Mouse (Mus musculus): Measurements from ENCODE around the gene Dffa. TPM values are rescaled to one million over a fixed set of nuclear protein-coding genes. Genes with fewer than 3 reads are reported as not detected.

Gene Dffa
- polyA plus RNA-seq, 1 experiment from 2014 or later: 34.2 TPM

GRCm38 (mm10) chr4:149062406-149063318, 41.3 kb upstream of the Dffa start:
- H3K9me3 ChIP-seq (replicated peaks; ENCODE audit: control insufficient read depth, low read length): no peaks in the 10 kb centered on the region
- no peaks in the 10 kb centered on the region for H3K27me3 ChIP-seq (ENCODE audit: control insufficient read depth, insufficient read depth, low read length)
- no peak overlapping the region for H3K27ac ChIP-seq (ENCODE audit: low read depth, low read length)
- no peaks in the 10 kb centered on the region for H3K36me3 ChIP-seq (ENCODE audit: control insufficient read depth, insufficient read depth, low read length)
- 59% methylated on average over 21 of the region's 21 CpGs for WGBS (ENCODE audit: insufficient replicate concordance)
- H3K9ac ChIP-seq (ENCODE audit: low read depth, low read length): no peak overlapping the region
- no peak overlapping the region for H3K4me2 ChIP-seq
- no peak overlapping the region for H3K4me3 ChIP-seq (ENCODE audit: low read depth, low read length)
- no peak for ATAC-seq (replicated peaks; ENCODE audit: insufficient number of reproducible peaks, low FRiP score, low TSS enrichment)
- H3K4me1 ChIP-seq (ENCODE audit: control insufficient read depth, insufficient read depth, low read length): peaks cover 30% of the 10 kb centered on the region

- WGBS (ENCODE audit: insufficient replicate concordance): 82% methylated on average over 23 of the region's 23 CpGs
- H3K36me3 ChIP-seq (ENCODE audit: control insufficient read depth, insufficient read depth, low read length): no peaks in the 10 kb centered on the region
- ATAC-seq (replicated peaks; ENCODE audit: insufficient number of reproducible peaks, low FRiP score, low TSS enrichment): no peak
- H3K4me3 ChIP-seq (ENCODE audit: low read depth, low read length): no peak overlapping the region
- H3K4me1 ChIP-seq (ENCODE audit: control insufficient read depth, insufficient read depth, low read length): peaks cover 18% of the 10 kb centered on the region
- no peak overlapping the region for H3K9ac ChIP-seq (ENCODE audit: low read depth, low read length)
- no peak overlapping the region for H3K27ac ChIP-seq (ENCODE audit: low read depth, low read length)
- H3K4me2 ChIP-seq: no peak overlapping the region
- H3K27me3 ChIP-seq (ENCODE audit: control insufficient read depth, insufficient read depth, low read length): no peaks in the 10 kb centered on the region
- H3K9me3 ChIP-seq (replicated peaks; ENCODE audit: control insufficient read depth, low read length): no peaks in the 10 kb centered on the region
Measured at GRCm38 (mm10) chr4:149064061-149064854, 39.7 kb upstream of the Dffa start.

- no peak for ATAC-seq (replicated peaks; ENCODE audit: insufficient number of reproducible peaks, low FRiP score, low TSS enrichment)
- WGBS (ENCODE audit: insufficient replicate concordance): 70% methylated on average over 22 of the region's 22 CpGs
- Histone ChIP-seq H3K4me1 (ENCODE audit: control insufficient read depth, insufficient read depth, low read length) (peaks cover 31% of the 10 kb centered on the region), H3K9ac (ENCODE audit: low read depth, low read length) (no peak overlapping the region), H3K9me3 (replicated peaks; ENCODE audit: control insufficient read depth, low read length) (no peaks in the 10 kb centered on the region), H3K27me3 (ENCODE audit: control insufficient read depth, insufficient read depth, low read length) (no peaks in the 10 kb centered on the region), H3K4me2 (no peak overlapping the region), H3K27ac (ENCODE audit: low read depth, low read length) (no peak overlapping the region), H3K4me3 (ENCODE audit: low read depth, low read length) (no peak overlapping the region), H3K36me3 (ENCODE audit: control insufficient read depth, insufficient read depth, low read length) (peaks cover 1% of the 10 kb centered on the region; the same call in 1 of the 2 replicates)
Measured at GRCm38 (mm10) chr4:149066672-149067551, 37.0 kb upstream of the Dffa start.

- Histone ChIP-seq H3K9ac (ENCODE audit: low read depth, low read length) (no peak overlapping the region), H3K4me2 (no peak overlapping the region), H3K27ac (ENCODE audit: low read depth, low read length) (no peak overlapping the region), H3K4me3 (ENCODE audit: low read depth, low read length) (no peak overlapping the region), H3K27me3 (ENCODE audit: control insufficient read depth, insufficient read depth, low read length) (no peaks in the 10 kb centered on the region), H3K36me3 (ENCODE audit: control insufficient read depth, insufficient read depth, low read length) (peaks cover 13% of the 10 kb centered on the region), H3K4me1 (ENCODE audit: control insufficient read depth, insufficient read depth, low read length) (peaks cover 33% of the 10 kb centered on the region), H3K9me3 (replicated peaks; ENCODE audit: control insufficient read depth, low read length) (no peaks in the 10 kb centered on the region)
- no peak for ATAC-seq (replicated peaks; ENCODE audit: insufficient number of reproducible peaks, low FRiP score, low TSS enrichment)
- 91% methylated on average over 13 of the region's 13 CpGs for WGBS (ENCODE audit: insufficient replicate concordance)
Measured at GRCm38 (mm10) chr4:149075073-149075472, 28.9 kb upstream of the Dffa start.

GRCm38 (mm10) chr4:149075871-149076575, 27.9 kb upstream of the Dffa start:
- Histone ChIP-seq H3K4me2 (peak overlapping the region; percentile 22; the same call in 1 of the 2 replicates), H3K9me3 (replicated peaks; ENCODE audit: control insufficient read depth, low read length) (no peaks in the 10 kb centered on the region), H3K4me3 (ENCODE audit: low read depth, low read length) (no peak overlapping the region), H3K27ac (ENCODE audit: low read depth, low read length) (no peak overlapping the region), H3K4me1 (ENCODE audit: control insufficient read depth, insufficient read depth, low read length) (peaks cover 23% of the 10 kb centered on the region), H3K27me3 (ENCODE audit: control insufficient read depth, insufficient read depth, low read length) (no peaks in the 10 kb centered on the region), H3K9ac (ENCODE audit: low read depth, low read length) (no peak overlapping the region), H3K36me3 (ENCODE audit: control insufficient read depth, insufficient read depth, low read length) (peaks cover 13% of the 10 kb centered on the region)
- ATAC-seq (replicated peaks; ENCODE audit: insufficient number of reproducible peaks, low FRiP score, low TSS enrichment): peak; percentile 29; the same call in 1 of the 2 replicates
- 30% methylated on average over 10 of the region's 10 CpGs for WGBS (ENCODE audit: insufficient replicate concordance)

GRCm38 (mm10) chr4:149078261-149078660, 25.7 kb upstream of the Dffa start:
- Histone ChIP-seq H3K27me3 (ENCODE audit: control insufficient read depth, insufficient read depth, low read length) (no peaks in the 10 kb centered on the region), H3K27ac (ENCODE audit: low read depth, low read length) (no peak overlapping the region), H3K4me2 (no peak overlapping the region), H3K4me1 (ENCODE audit: control insufficient read depth, insufficient read depth, low read length) (peaks cover 25% of the 10 kb centered on the region), H3K9me3 (replicated peaks; ENCODE audit: control insufficient read depth, low read length) (no peaks in the 10 kb centered on the region), H3K9ac (ENCODE audit: low read depth, low read length) (no peak overlapping the region), H3K36me3 (ENCODE audit: control insufficient read depth, insufficient read depth, low read length) (peaks cover 8% of the 10 kb centered on the region; the same call in 1 of the 2 replicates), H3K4me3 (ENCODE audit: low read depth, low read length) (no peak overlapping the region)
- 68% methylated on average over 4 of the region's 4 CpGs for WGBS (ENCODE audit: insufficient replicate concordance)
- no peak for ATAC-seq (replicated peaks; ENCODE audit: insufficient number of reproducible peaks, low FRiP score, low TSS enrichment)

- Histone ChIP-seq H3K4me3 (ENCODE audit: low read depth, low read length) (no peak overlapping the region), H3K27me3 (ENCODE audit: control insufficient read depth, insufficient read depth, low read length) (no peaks in the 10 kb centered on the region), H3K27ac (ENCODE audit: low read depth, low read length) (no peak overlapping the region), H3K4me1 (ENCODE audit: control insufficient read depth, insufficient read depth, low read length) (peaks cover 19% of the 10 kb centered on the region), H3K4me2 (no peak overlapping the region), H3K36me3 (ENCODE audit: control insufficient read depth, insufficient read depth, low read length) (peaks cover 8% of the 10 kb centered on the region; the same call in 1 of the 2 replicates), H3K9ac (ENCODE audit: low read depth, low read length) (no peak overlapping the region), H3K9me3 (replicated peaks; ENCODE audit: control insufficient read depth, low read length) (no peaks in the 10 kb centered on the region)
- 61% methylated on average over 6 of the region's 6 CpGs for WGBS (ENCODE audit: insufficient replicate concordance)
- ATAC-seq (replicated peaks; ENCODE audit: insufficient number of reproducible peaks, low FRiP score, low TSS enrichment): no peak
Measured at GRCm38 (mm10) chr4:149079629-149080028, 24.3 kb upstream of the Dffa start.

Measured in heart, embryonic 11.5 days (tissue).